Mouse (Mus musculus): Measurements from ENCODE around the gene Focad.

GRCm38 (mm10) chr4:88208676-88209075 lies 114.2 kb downstream of the Focad start:
- TF ChIP-seq POLR2A (IDR thresholded peaks at IDR 0.05; ENCODE audit: low read depth, low read length) (no peak), CTCF (conservative IDR thresholded peaks at IDR 0.05; ENCODE audit: insufficient read depth, insufficient read length, low read depth, low read length) (no peak)

All from kidney, adult 2 months (tissue).